13 mouse cellular contexts compared by ENCODE assay signal in the genomic region with DNA sequence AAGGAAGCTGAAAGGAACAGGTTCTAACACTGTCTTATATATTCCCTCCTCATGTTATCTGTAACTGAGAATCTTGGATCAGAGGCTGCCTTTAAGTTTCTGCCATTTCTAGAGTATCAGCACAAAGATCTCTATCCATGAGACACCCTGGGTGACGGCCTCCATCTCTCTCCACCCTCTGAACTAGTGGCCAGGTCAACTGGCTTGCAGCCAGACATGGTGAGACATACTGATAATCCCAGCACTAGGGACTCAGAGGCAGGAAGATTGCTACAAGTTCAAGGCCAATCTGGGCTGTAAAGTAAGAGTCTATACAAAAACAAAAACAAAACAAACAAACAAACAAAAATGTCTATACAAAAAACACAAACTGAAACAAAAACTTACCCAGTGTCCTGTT. TPM values are rescaled to one million over a fixed set of nuclear protein-coding genes. Genes with fewer than 3 reads are reported as not detected.
DNase-seq lines count a peak whose midpoint lies in the region.
"Had no signal": no experiment of that assay in that cellular context is flagged by ENCODE, and none has a peak within 500 bp of the region (broad histone marks: within the 10 kb centered on the region; RNA-seq: fewer than 3 reads in every experiment).

No protein-coding gene starts in this region.

- peak; percentile 10 for DNase-seq in 416B (ENCODE audit: low read depth)
- DNase-seq in adipocyte (ENCODE audit: low spot score) = peak; percentile 28
- peak; percentile 54 for DNase-seq in adrenal gland, postnatal 10 days
- DNase-seq in adrenal gland, postnatal 36 days = peak; percentile 81 to 82
- no peak for DNase-seq in yolk sac, embryonic 10.5 days (ENCODE audit: low spot score)
- no peak for DNase-seq in thymus, postnatal 36 days
- DNase-seq: cerebellum, adult 18-20 months; cerebellum, adult 9-10 months; gastrocnemius, postnatal 10 days; gastrocnemius, postnatal 36 days; heart, adult 2 months; heart, postnatal 14 days; heart, postnatal 4 days had no signal

RNA-seq across cellular contexts. Expression of gene Rell1, which starts 53.8 kb away (rescaled TPM):
- total RNA-seq in adrenal gland, postnatal 10 days (2021) = 10 to 100 TPM; 32.3 to 32.4 TPM
- total RNA-seq in adrenal gland, postnatal 36 days (2021) = 10 to 100 TPM; 57.4 to 86.9 TPM

Comparison
In these comparisons a context has a peak if more than half of its experiments do, and no peak if none do; other contexts are left out.
1. DNase-seq: peak in 416B (single experiment), adipocyte (single experiment), adrenal gland, postnatal 10 days (single experiment) and adrenal gland, postnatal 36 days (2 of 2); none in yolk sac, embryonic 10.5 days (single experiment) and thymus, postnatal 36 days (0 of 2).